In genomic region chr17:5842988-5843640, GRCm38 (mm10) we compare ENCODE assay signal across 10 mouse cellular contexts. TPM values are rescaled to one million over a fixed set of nuclear protein-coding genes. Genes with fewer than 3 reads are reported as not detected.
DNase-seq lines count a peak whose midpoint lies in the region; ATAC-seq lines count a peak whose summit lies in the region.
"Had no signal": no experiment of that assay in that cellular context is flagged by ENCODE, and none has a peak within 500 bp of the region (broad histone marks: within the 10 kb centered on the region; RNA-seq: fewer than 3 reads in every experiment).

No protein-coding gene starts in this region.

- peaks cover 18% of the 10 kb centered on the region for H3K4me1 ChIP-seq in hindbrain, embryonic 15.5 days (replicated peaks)
- H3K4me1 ChIP-seq in hindbrain, embryonic 10.5 days (replicated peaks) = peaks cover 52% of the 10 kb centered on the region
- H3K4me1 ChIP-seq in embryonic facial prominence, embryonic 12.5 days = peaks cover 23% of the 10 kb centered on the region
- peaks cover 20% of the 10 kb centered on the region for H3K4me1 ChIP-seq in kidney, embryonic 14.5 days (ENCODE audit: control insufficient read depth, insufficient read depth, low read length)
- H3K4me1 ChIP-seq in liver, embryonic 16.5 days (ENCODE audit: control insufficient read depth, low read depth, low read length) = peaks cover 11% of the 10 kb centered on the region

- H3K4me2 ChIP-seq in hindbrain, embryonic 15.5 days = peak overlapping the region; percentile 86; the same call in 1 of the 2 replicates
- peak overlapping the region; percentile 66 for H3K4me2 ChIP-seq in embryonic facial prominence, embryonic 12.5 days (replicated peaks)
- peak overlapping the region; percentile 80 for H3K4me2 ChIP-seq in kidney, embryonic 14.5 days (replicated peaks; ENCODE audit: low read depth, low read length)
- H3K4me2 ChIP-seq in liver, embryonic 16.5 days (ENCODE audit: low read depth, low read length) = peak overlapping the region; percentile 82; the same call in 1 of the 2 replicates

- no peaks in the 10 kb centered on the region for H3K27me3 ChIP-seq in hindbrain, embryonic 15.5 days
- no peaks in the 10 kb centered on the region for H3K27me3 ChIP-seq in hindbrain, embryonic 10.5 days (ENCODE audit: insufficient read depth, poor library complexity, severe bottlenecking)
- H3K27me3 ChIP-seq in embryonic facial prominence, embryonic 12.5 days = no peaks in the 10 kb centered on the region
- no peaks in the 10 kb centered on the region for H3K27me3 ChIP-seq in kidney, embryonic 14.5 days (ENCODE audit: control insufficient read depth, insufficient read depth, low read length)
- H3K27me3 ChIP-seq in liver, embryonic 16.5 days (ENCODE audit: control insufficient read depth, insufficient read depth, low read depth, low read length) = no peaks in the 10 kb centered on the region; the same call in 1 of the 2 replicates

- H3K4me3 ChIP-seq in hindbrain, embryonic 15.5 days = no peak overlapping the region
- H3K4me3 ChIP-seq in hindbrain, embryonic 10.5 days = no peak overlapping the region
- H3K4me3 ChIP-seq in embryonic facial prominence, embryonic 12.5 days = no peak overlapping the region
- H3K4me3 ChIP-seq in kidney, embryonic 14.5 days (ENCODE audit: low read length) = no peak overlapping the region; the same call in 1 of the 2 replicates
- 0 out of 2 replicates have a peak overlapping the region, but pooled peaks have one; percentile 3 for H3K4me3 ChIP-seq in liver, embryonic 16.5 days (ENCODE audit: low read depth, low read length)

- no peak for DNase-seq in hindbrain, embryonic 10.5 days (ENCODE audit: low spot score)
- DNase-seq in spleen, adult 12 weeks (ENCODE audit: low spot score) = no peak
- no peak for DNase-seq in cerebellum, postnatal 4 days (ENCODE audit: low spot score in 2 of 2)
- no peak for DNase-seq in Muller cell, postnatal 12 days (ENCODE audit: inconsistent ontology term)
- DNase-seq: thymus, postnatal 4 days had no signal

- H3K9ac ChIP-seq in hindbrain, embryonic 15.5 days = no peak overlapping the region
- H3K9ac ChIP-seq in embryonic facial prominence, embryonic 12.5 days = no peak overlapping the region
- no peak overlapping the region for H3K9ac ChIP-seq in kidney, embryonic 14.5 days (ENCODE audit: low read depth, low read length)
- H3K9ac ChIP-seq in liver, embryonic 16.5 days (ENCODE audit: low read depth, low read length) = no peak overlapping the region

- WGBS in hindbrain, embryonic 15.5 days = 78% methylated on average over 9 of the region's 9 CpGs
- WGBS in hindbrain, embryonic 10.5 days = 80% methylated on average over 9 of the region's 9 CpGs
- 74% methylated on average over 9 of the region's 9 CpGs for WGBS in embryonic facial prominence, embryonic 12.5 days
- WGBS in kidney, embryonic 14.5 days = 71% methylated on average over 9 of the region's 9 CpGs
- WGBS in liver, embryonic 16.5 days (ENCODE audit: insufficient replicate concordance) = 55% methylated on average over 9 of the region's 9 CpGs

- H3K27ac ChIP-seq in hindbrain, embryonic 15.5 days (replicated peaks) = no peak overlapping the region
- H3K27ac ChIP-seq in hindbrain, embryonic 10.5 days = no peak overlapping the region
- no peak overlapping the region for H3K27ac ChIP-seq in embryonic facial prominence, embryonic 12.5 days
- H3K27ac ChIP-seq in kidney, embryonic 14.5 days (ENCODE audit: low read depth, low read length) = no peak overlapping the region
- H3K27ac ChIP-seq in liver, embryonic 16.5 days (ENCODE audit: low read length) = peak overlapping the region; percentile 57
- H3K27ac ChIP-seq: hindbrain, postnatal 0 days had no signal

- no peaks in the 10 kb centered on the region for H3K9me3 ChIP-seq in hindbrain, embryonic 15.5 days
- H3K9me3 ChIP-seq in hindbrain, embryonic 10.5 days = no peaks in the 10 kb centered on the region
- no peaks in the 10 kb centered on the region for H3K9me3 ChIP-seq in embryonic facial prominence, embryonic 12.5 days
- no peaks in the 10 kb centered on the region for H3K9me3 ChIP-seq in kidney, embryonic 14.5 days (ENCODE audit: control insufficient read depth, low read length)
- H3K9me3 ChIP-seq in liver, embryonic 16.5 days (replicated peaks; ENCODE audit: control insufficient read depth, low read length) = no peaks in the 10 kb centered on the region

- no peak for ATAC-seq in hindbrain, embryonic 15.5 days (ENCODE audit: low FRiP score, low read depth)
- ATAC-seq in embryonic facial prominence, embryonic 12.5 days (ENCODE audit: insufficient number of reproducible peaks, insufficient read depth, low FRiP score, low TSS enrichment) = no peak
- no peak for ATAC-seq in kidney, embryonic 14.5 days (ENCODE audit: low FRiP score, low TSS enrichment)
- 0 out of 2 replicates have a peak, but pooled peaks have one; percentile 13 for ATAC-seq in liver, embryonic 16.5 days (ENCODE audit: low read depth)
- ATAC-seq: hindbrain, postnatal 0 days had no signal

- no peaks in the 10 kb centered on the region for H3K36me3 ChIP-seq in hindbrain, embryonic 15.5 days
- no peaks in the 10 kb centered on the region for H3K36me3 ChIP-seq in hindbrain, embryonic 10.5 days
- H3K36me3 ChIP-seq in embryonic facial prominence, embryonic 12.5 days = no peaks in the 10 kb centered on the region
- H3K36me3 ChIP-seq in kidney, embryonic 14.5 days (ENCODE audit: control insufficient read depth, insufficient read depth, low read length) = no peaks in the 10 kb centered on the region
- H3K36me3 ChIP-seq in liver, embryonic 16.5 days (ENCODE audit: control insufficient read depth, insufficient read depth) = no peaks in the 10 kb centered on the region

RNA-seq across cellular contexts. Expression of gene Snx9, which starts 2.0 kb away (rescaled TPM):
- polyA plus RNA-seq in hindbrain, embryonic 15.5 days (2015; fragmentation: Nextera tagmentation; extraction: Ambion mirVana) = 8.1 and 8.4 TPM in 2 replicates
- 12.7 and 14.5 TPM in 2 replicates for polyA plus RNA-seq in hindbrain, embryonic 10.5 days (2016; fragmentation: Nextera tagmentation; extraction: Ambion mirVana)
- 31.7 and 33.3 TPM in 2 replicates for polyA plus RNA-seq in embryonic facial prominence, embryonic 12.5 days (2016; fragmentation: Nextera tagmentation; extraction: Ambion mirVana)
- 27.6 and 44.5 TPM in 2 replicates for polyA plus RNA-seq in kidney, embryonic 14.5 days (2014; fragmentation: Nextera tagmentation; extraction: Ambion mirVana)
- 9.9 and 10.5 TPM in 2 replicates for polyA plus RNA-seq in liver, embryonic 16.5 days (2015; fragmentation: Nextera tagmentation; extraction: Ambion mirVana)
